Mouse (Mus musculus): ENCODE results near the gene Otud3. TPM values are rescaled to one million over a fixed set of nuclear protein-coding genes. Genes with fewer than 3 reads are reported as not detected.
A peak's percentile ranks its signal among the peaks of the same experiment; 100 is the strongest.

Otud3 gene
- polyA plus RNA-seq, 2 experiments: 0.94 to 1.5 TPM

- 38% methylated on average over 20 of the region's 20 CpGs for WGBS (ENCODE audit: insufficient replicate concordance)
- Histone ChIP-seq H3K27ac (no peak overlapping the region), H3K36me3 (replicated peaks; ENCODE audit: control insufficient read depth, insufficient read depth, low read depth) (no peaks in the 10 kb centered on the region), H3K9ac (replicated peaks) (no peak overlapping the region), H3K27me3 (ENCODE audit: control insufficient read depth, insufficient read depth, low read length) (no peaks in the 10 kb centered on the region), H3K4me3 (ENCODE audit: insufficient read depth in 1 of 2, low read depth in 2 of 2, low read length in 2 of 2) (no peak overlapping the region), H3K4me2 (ENCODE audit: low read depth) (no peak overlapping the region), H3K4me1 (replicated peaks; ENCODE audit: control insufficient read depth in 2 of 2, insufficient read depth in 2 of 2, low read length in 1 of 2) (no peaks in the 10 kb centered on the region), H3K9me3 (ENCODE audit: control insufficient read depth, low read length) (no peaks in the 10 kb centered on the region)
- no peak for DNase-seq (ENCODE audit: low read depth in 3 of 3, low spot score in 3 of 3)
- no peak for ATAC-seq (ENCODE audit: insufficient read depth)
- TF ChIP-seq EP300 (IDR thresholded peaks at IDR 0.05; ENCODE audit: low read depth) (no peak), CTCF (IDR thresholded peaks at IDR 0.05; ENCODE audit: low read depth) (no peak)
Observed at GRCm38 (mm10) chr4:138921254-138922130, 7.7 kb upstream of the Otud3 start.

- DNase-seq (ENCODE audit: low read depth in 3 of 3, low spot score in 3 of 3): no peak
- no peak for ATAC-seq (ENCODE audit: insufficient read depth)
- TF ChIP-seq CTCF (IDR thresholded peaks at IDR 0.05; ENCODE audit: low read depth): peak; percentile 39
- no peak for TF ChIP-seq EP300 (IDR thresholded peaks at IDR 0.05; ENCODE audit: low read depth)
- H3K36me3 ChIP-seq (replicated peaks; ENCODE audit: control insufficient read depth, insufficient read depth, low read depth): no peaks in the 10 kb centered on the region
- no peak overlapping the region for H3K4me2 ChIP-seq (ENCODE audit: low read depth)
- no peak overlapping the region for H3K9ac ChIP-seq (replicated peaks)
- H3K27ac ChIP-seq: no peak overlapping the region
- WGBS (ENCODE audit: insufficient replicate concordance): 65% methylated on average over 9 of the region's 9 CpGs
- H3K27me3 ChIP-seq (ENCODE audit: control insufficient read depth, insufficient read depth, low read length): no peaks in the 10 kb centered on the region
- H3K4me1 ChIP-seq (replicated peaks; ENCODE audit: control insufficient read depth in 2 of 2, insufficient read depth in 2 of 2, low read length in 1 of 2): peaks cover 0 to 4% of the 10 kb centered on the region in 2 experiments; a peak in 3 of 4 replicates
- no peaks in the 10 kb centered on the region for H3K9me3 ChIP-seq (ENCODE audit: control insufficient read depth, low read length)
- H3K4me3 ChIP-seq (ENCODE audit: insufficient read depth in 1 of 2, low read depth in 2 of 2, low read length in 2 of 2): no peak overlapping the region
Observed at GRCm38 (mm10) chr4:138917282-138917681, 3.5 kb upstream of the Otud3 start.

- Histone ChIP-seq H3K4me3 (ENCODE audit: insufficient read depth in 1 of 2, low read depth in 2 of 2, low read length in 2 of 2) (peak overlapping the region; percentile 67 to 87), H3K4me1 (replicated peaks; ENCODE audit: control insufficient read depth in 2 of 2, insufficient read depth in 2 of 2, low read length in 1 of 2) (peaks cover 0 to 4% of the 10 kb centered on the region in 2 experiments; a peak in 3 of 4 replicates), H3K4me2 (ENCODE audit: low read depth) (peak overlapping the region; percentile 89), H3K36me3 (replicated peaks; ENCODE audit: control insufficient read depth, insufficient read depth, low read depth) (no peaks in the 10 kb centered on the region), H3K9ac (replicated peaks) (peak overlapping the region; percentile 83), H3K27ac (no peak overlapping the region), H3K9me3 (ENCODE audit: control insufficient read depth, low read length) (no peaks in the 10 kb centered on the region), H3K27me3 (ENCODE audit: control insufficient read depth, insufficient read depth, low read length) (no peaks in the 10 kb centered on the region)
- no peak for DNase-seq (ENCODE audit: low read depth in 3 of 3, low spot score in 3 of 3)
- TF ChIP-seq CTCF (IDR thresholded peaks at IDR 0.05; ENCODE audit: low read depth) (no peak), EP300 (IDR thresholded peaks at IDR 0.05; ENCODE audit: low read depth) (no peak)
- WGBS (ENCODE audit: insufficient replicate concordance): under 1% methylated on average over 52 of the region's 52 CpGs
- ATAC-seq (ENCODE audit: insufficient read depth): peak; percentile 47; the same call in 1 of the 2 replicates
Observed at GRCm38 (mm10) chr4:138913141-138913787, 481 bp downstream of the Otud3 start.

- Histone ChIP-seq H3K36me3 (replicated peaks; ENCODE audit: control insufficient read depth, insufficient read depth, low read depth) (no peaks in the 10 kb centered on the region), H3K4me2 (ENCODE audit: low read depth) (no peak overlapping the region), H3K9me3 (ENCODE audit: control insufficient read depth, low read length) (no peaks in the 10 kb centered on the region), H3K27ac (no peak overlapping the region), H3K4me1 (replicated peaks; ENCODE audit: control insufficient read depth in 2 of 2, insufficient read depth in 2 of 2, low read length in 1 of 2) (no peaks in the 10 kb centered on the region), H3K4me3 (ENCODE audit: insufficient read depth in 1 of 2, low read depth in 2 of 2, low read length in 2 of 2) (no peak overlapping the region), H3K9ac (replicated peaks) (no peak overlapping the region), H3K27me3 (ENCODE audit: control insufficient read depth, insufficient read depth, low read length) (no peaks in the 10 kb centered on the region)
- DNase-seq (ENCODE audit: low read depth in 3 of 3, low spot score in 3 of 3) (no peak), ATAC-seq (ENCODE audit: insufficient read depth) (no peak)
- 85% methylated on average over 18 of the region's 18 CpGs for WGBS (ENCODE audit: insufficient replicate concordance)
- TF ChIP-seq CTCF (IDR thresholded peaks at IDR 0.05; ENCODE audit: low read depth) (no peak), EP300 (IDR thresholded peaks at IDR 0.05; ENCODE audit: low read depth) (no peak)
Observed at GRCm38 (mm10) chr4:138905624-138906337, 8.0 kb downstream of the Otud3 start.

Measured in liver, embryonic 14.5 days (tissue).